Mouse (Mus musculus) thymus, adult 2 months (tissue): Measurements from ENCODE around the gene Atp6v0a4.

Experiments used
- CTCF ChIP-seq: fragments of 200-500 bp; IDR thresholded peaks from 2 replicates; pipeline ENCODE4 v1.5.1; 2012; ENCODE audit warnings: mild to moderate bottlenecking, control low read depth, low read length, moderate library complexity, borderline replicate concordance; ENCODE audit not compliant: control insufficient read depth, poor library complexity, insufficient read depth; ENCODE audit errors: extremely low read depth
- POLR2A ChIP-seq: fragments of 200-500 bp; IDR thresholded peaks from 2 replicates; pipeline ENCODE4 v1.6.1; 2012; ENCODE audit warnings: mild to moderate bottlenecking, low read length, control low read depth, moderate library complexity; ENCODE audit not compliant: control insufficient read depth, poor library complexity, insufficient read depth; ENCODE audit errors: extremely low read depth

- no peak for TF ChIP-seq POLR2A
- no peak for TF ChIP-seq CTCF
Observed at GRCm38 (mm10) chr6:38128115-38128514, 3.7 kb upstream of the Atp6v0a4 start.
